Mouse (Mus musculus): ENCODE data around the gene Slc5a4a.

GRCm38 (mm10) chr10:76209241-76209640 lies 62.0 kb downstream of the Slc5a4a start:
- TF ChIP-seq CTCF (IDR thresholded peaks at IDR 0.05; ENCODE audit: borderline replicate concordance, insufficient read depth, low read depth, low read length): no peak
- TF ChIP-seq POLR2A (IDR thresholded peaks at IDR 0.05; ENCODE audit: borderline replicate concordance, insufficient read depth, low read length): no peak
